Mouse (Mus musculus): ENCODE measurements around the gene Tmem144.

The Tmem144 gene

GRCm38 (mm10) chr3:79864824-79865223 is 12.3 kb upstream of the Tmem144 start:
- DNase-seq (ENCODE audit: low spot score in 2 of 2) = no peak

GRCm38 (mm10) chr3:79858221-79858620 is 5.6 kb upstream of the Tmem144 start:
- DNase-seq (ENCODE audit: low spot score in 2 of 2) = no peak

- no peak for DNase-seq (ENCODE audit: low spot score in 2 of 2)
These were observed 5.2 kb upstream of the Tmem144 start for GRCm38 (mm10) chr3:79857780-79858179.

GRCm38 (mm10) chr3:79852108-79852507 is 465 bp downstream of the Tmem144 start:
- no peak for DNase-seq (ENCODE audit: low spot score in 2 of 2)

GRCm38 (mm10) chr3:79850656-79851055 is 1.9 kb downstream of the Tmem144 start:
- DNase-seq (ENCODE audit: low spot score in 2 of 2) = no peak

- no peak for DNase-seq (ENCODE audit: low spot score in 2 of 2)
These were observed 3.0 kb downstream of the Tmem144 start for GRCm38 (mm10) chr3:79849621-79850020.

- DNase-seq (ENCODE audit: low spot score in 2 of 2) = no peak
These were observed 3.7 kb downstream of the Tmem144 start for GRCm38 (mm10) chr3:79848841-79849240.

- no peak for DNase-seq (ENCODE audit: low spot score in 2 of 2)
These were observed 5.9 kb downstream of the Tmem144 start for GRCm38 (mm10) chr3:79846633-79847032.

GRCm38 (mm10) chr3:79843999-79844398 is 8.6 kb downstream of the Tmem144 start:
- DNase-seq (ENCODE audit: low spot score in 2 of 2) = no peak

- peak; percentile 61 to 82 for DNase-seq (ENCODE audit: low spot score in 2 of 2)
These were observed 10.0 kb downstream of the Tmem144 start for GRCm38 (mm10) chr3:79842616-79843016.

- no peak for DNase-seq (ENCODE audit: low spot score in 2 of 2)
These were observed 10.4 kb downstream of the Tmem144 start for GRCm38 (mm10) chr3:79842165-79842564.

- no peak for DNase-seq (ENCODE audit: low spot score in 2 of 2)
These were observed 11.1 kb downstream of the Tmem144 start for GRCm38 (mm10) chr3:79841475-79841874.

- DNase-seq (ENCODE audit: low spot score in 2 of 2) = no peak
These were observed 13.8 kb downstream of the Tmem144 start for GRCm38 (mm10) chr3:79838751-79839150.

GRCm38 (mm10) chr3:79829289-79829688 is 23.3 kb downstream of the Tmem144 start:
- no peak for DNase-seq (ENCODE audit: low spot score in 2 of 2)

- DNase-seq (ENCODE audit: low spot score in 2 of 2) = no peak
These were observed 27.3 kb downstream of the Tmem144 start for GRCm38 (mm10) chr3:79825067-79825780.

GRCm38 (mm10) chr3:79823176-79823575 is 29.4 kb downstream of the Tmem144 start:
- DNase-seq (ENCODE audit: low spot score in 2 of 2) = no peak

- DNase-seq (ENCODE audit: low spot score in 2 of 2) = peak; percentile 30 to 50
These were observed 31.4 kb downstream of the Tmem144 start for GRCm38 (mm10) chr3:79821131-79821530.

- DNase-seq (ENCODE audit: low spot score in 2 of 2) = peak; percentile 28 to 49
These were observed 34.2 kb downstream of the Tmem144 start for GRCm38 (mm10) chr3:79818202-79818995.

GRCm38 (mm10) chr3:79816229-79816628 is 36.3 kb downstream of the Tmem144 start:
- DNase-seq (ENCODE audit: low spot score in 2 of 2) = no peak

GRCm38 (mm10) chr3:79813814-79814490 is 38.6 kb downstream of the Tmem144 start:
- DNase-seq (ENCODE audit: low spot score in 2 of 2) = peak; percentile 88 to 92

GRCm38 (mm10) chr3:79812042-79812441 is 40.5 kb downstream of the Tmem144 start:
- no peak for DNase-seq (ENCODE audit: low spot score in 2 of 2)

- DNase-seq (ENCODE audit: low spot score in 2 of 2) = peak in 1 of 2 experiments; percentile 41
These were observed 40.9 kb downstream of the Tmem144 start for GRCm38 (mm10) chr3:79811632-79812031.
